Mouse (Mus musculus) cerebellum, adult 8-10 months (tissue): ENCODE data around the gene Tmem135.
"Not testable (repeated sequence)": the region's sequence is repeated elsewhere in the genome, so short reads cannot be mapped to it uniquely, and the experiment has no call there.

Experiments used
- DNase-seq: peaks from one replicate; pipeline ENCODE4 v3.0.0; 2022

Gene Tmem135

GRCm38 (mm10) chr7:89380935-89381705 is 22.9 kb downstream of the Tmem135 start:
- no peak for DNase-seq

GRCm38 (mm10) chr7:89371623-89372295 is 32.3 kb downstream of the Tmem135 start:
- no peak for DNase-seq

GRCm38 (mm10) chr7:89370917-89371316 is 33.1 kb downstream of the Tmem135 start:
- peak; percentile 11 for DNase-seq

GRCm38 (mm10) chr7:89370086-89370485 is 33.9 kb downstream of the Tmem135 start:
- DNase-seq, result no peak

- no peak for DNase-seq
Measured at GRCm38 (mm10) chr7:89367643-89368042, 36.4 kb downstream of the Tmem135 start.

- DNase-seq, result no peak
Measured at GRCm38 (mm10) chr7:89365135-89365880, 38.7 kb downstream of the Tmem135 start.

GRCm38 (mm10) chr7:89363975-89364374 is 40.0 kb downstream of the Tmem135 start:
- peak; percentile 26 for DNase-seq

GRCm38 (mm10) chr7:89356307-89356706 is 47.7 kb downstream of the Tmem135 start:
- DNase-seq, result no peak

GRCm38 (mm10) chr7:89355519-89356255 is 48.3 kb downstream of the Tmem135 start:
- no peak for DNase-seq

GRCm38 (mm10) chr7:89342021-89342420 is 62.0 kb downstream of the Tmem135 start:
- DNase-seq, result no peak

GRCm38 (mm10) chr7:89339808-89340207 is 64.2 kb downstream of the Tmem135 start:
- DNase-seq, result no peak

- no peak for DNase-seq
Measured at GRCm38 (mm10) chr7:89339142-89339435, 64.9 kb downstream of the Tmem135 start.

GRCm38 (mm10) chr7:89338350-89339141 is 65.5 kb downstream of the Tmem135 start:
- DNase-seq, result peak; percentile 94

GRCm38 (mm10) chr7:89337711-89338349 is 66.2 kb downstream of the Tmem135 start:
- DNase-seq, result no peak

GRCm38 (mm10) chr7:89336434-89336833 is 67.6 kb downstream of the Tmem135 start:
- no peak for DNase-seq

- no peak for DNase-seq
Measured at GRCm38 (mm10) chr7:89335316-89335715, 68.7 kb downstream of the Tmem135 start.

- no peak for DNase-seq
Measured at GRCm38 (mm10) chr7:89329896-89330295, 74.1 kb downstream of the Tmem135 start.

GRCm38 (mm10) chr7:89327731-89328130 is 76.3 kb downstream of the Tmem135 start:
- no peak for DNase-seq

GRCm38 (mm10) chr7:89326761-89327160 is 77.3 kb downstream of the Tmem135 start:
- DNase-seq, result no peak

GRCm38 (mm10) chr7:89326202-89326601 is 77.8 kb downstream of the Tmem135 start:
- DNase-seq, result no peak

GRCm38 (mm10) chr7:89322741-89323140 is 81.3 kb downstream of the Tmem135 start:
- not testable (repeated sequence) for DNase-seq

GRCm38 (mm10) chr7:89319351-89319750 is 84.7 kb downstream of the Tmem135 start:
- DNase-seq, result no peak
